Mouse (Mus musculus): ENCODE data around the gene Samsn1. TPM values are rescaled to one million over a fixed set of nuclear protein-coding genes. Genes with fewer than 3 reads are reported as not detected.
"Not testable (repeated sequence)": the region's sequence is repeated elsewhere in the genome, so short reads cannot be mapped to it uniquely, and the experiment has no call there.

Samsn1 gene
- polyA plus RNA-seq, 1 experiment from 2014 or later = 0.98 TPM

DNA sequence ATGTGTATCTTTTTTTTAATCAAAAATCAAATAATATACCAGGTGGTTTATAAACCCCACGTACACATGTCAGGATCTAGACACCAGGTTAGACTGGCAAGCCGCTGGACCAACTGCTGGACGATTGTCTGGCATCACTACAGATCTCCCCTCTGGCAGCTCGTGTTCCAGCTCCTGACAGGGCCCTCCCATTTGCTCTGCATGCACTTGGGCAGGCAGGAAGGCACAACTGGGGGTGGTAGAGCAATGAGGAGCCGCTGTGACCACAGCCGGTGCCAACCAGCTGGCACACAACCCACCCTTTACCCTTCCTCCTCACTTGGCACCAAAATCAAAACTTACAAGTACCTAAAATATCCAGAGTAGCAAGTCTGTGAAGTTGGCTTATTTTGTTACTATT is 156.6 kb downstream of the Samsn1 start:
- Histone ChIP-seq H3K4me1 (replicated peaks) (no peaks in the 10 kb centered on the region), H3K9ac (replicated peaks) (no peak overlapping the region)
- 83% methylated on average over 6 of the region's 6 CpGs for WGBS

DNA sequence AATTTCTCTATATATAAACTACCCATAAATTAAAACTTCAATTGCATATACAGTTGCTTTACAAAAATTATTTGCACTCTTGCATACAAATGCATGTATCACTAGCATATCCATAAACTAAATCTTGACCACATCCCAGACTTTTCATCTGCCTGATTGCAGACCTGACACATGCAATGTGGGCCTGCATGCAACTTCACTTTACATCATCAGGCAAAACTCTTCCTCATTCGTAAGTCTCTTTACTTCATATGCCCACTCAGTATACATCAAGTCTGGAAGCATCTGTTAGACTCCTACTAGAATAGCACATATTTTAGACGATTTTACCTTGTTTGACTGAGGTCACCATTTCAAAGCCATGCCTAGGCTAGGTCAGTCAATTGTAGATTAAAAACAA is 157.4 kb downstream of the Samsn1 start:
- WGBS = 80% methylated on average over 2 of the region's 2 CpGs
- Histone ChIP-seq H3K27ac (no peak overlapping the region), H3K36me3 (no peaks in the 10 kb centered on the region), H3K4me2 (replicated peaks) (no peak overlapping the region), H3K4me1 (replicated peaks) (no peaks in the 10 kb centered on the region), H3K4me3 (replicated peaks) (no peak overlapping the region), H3K9ac (replicated peaks) (no peak overlapping the region), H3K9me3 (no peaks in the 10 kb centered on the region), H3K27me3 (no peaks in the 10 kb centered on the region)
- ATAC-seq = no peak

More for the DNA sequence above, 156.6 kb downstream of the Samsn1 start:
- H3K36me3 ChIP-seq = no peaks in the 10 kb centered on the region
- no peaks in the 10 kb centered on the region for H3K27me3 ChIP-seq
- no peak overlapping the region for H3K4me2 ChIP-seq (replicated peaks)
- H3K4me3 ChIP-seq (replicated peaks) = no peak overlapping the region
- no peak for ATAC-seq
- no peaks in the 10 kb centered on the region for H3K9me3 ChIP-seq
- H3K27ac ChIP-seq = no peak overlapping the region

DNA sequence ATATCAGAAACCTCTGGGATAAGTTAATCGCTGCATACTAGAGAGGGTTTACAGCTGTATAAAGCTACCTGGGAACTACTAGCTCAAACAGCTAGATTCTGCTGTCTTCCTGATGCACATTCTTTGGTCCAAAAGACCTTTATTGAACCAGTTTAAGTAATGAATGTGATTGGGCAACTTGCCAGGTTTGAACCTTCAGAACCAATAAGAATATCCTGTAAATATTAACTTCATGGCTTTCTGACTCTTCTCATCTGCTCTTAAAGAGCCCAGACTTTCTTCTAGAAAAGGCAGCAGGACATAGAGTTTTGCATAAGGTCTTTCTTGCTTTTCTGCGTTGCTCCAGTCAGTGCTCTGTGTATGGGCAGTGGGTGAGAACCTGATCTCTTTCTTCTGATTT is 165.7 kb downstream of the Samsn1 start:
- Histone ChIP-seq H3K9me3 (no peaks in the 10 kb centered on the region), H3K27me3 (no peaks in the 10 kb centered on the region), H3K4me1 (replicated peaks) (no peaks in the 10 kb centered on the region), H3K27ac (no peak overlapping the region), H3K9ac (replicated peaks) (no peak overlapping the region), H3K36me3 (no peaks in the 10 kb centered on the region), H3K4me3 (replicated peaks) (no peak overlapping the region), H3K4me2 (replicated peaks) (no peak overlapping the region)
- WGBS = 72% methylated on average over 2 of the region's 2 CpGs
- ATAC-seq = no peak

DNA sequence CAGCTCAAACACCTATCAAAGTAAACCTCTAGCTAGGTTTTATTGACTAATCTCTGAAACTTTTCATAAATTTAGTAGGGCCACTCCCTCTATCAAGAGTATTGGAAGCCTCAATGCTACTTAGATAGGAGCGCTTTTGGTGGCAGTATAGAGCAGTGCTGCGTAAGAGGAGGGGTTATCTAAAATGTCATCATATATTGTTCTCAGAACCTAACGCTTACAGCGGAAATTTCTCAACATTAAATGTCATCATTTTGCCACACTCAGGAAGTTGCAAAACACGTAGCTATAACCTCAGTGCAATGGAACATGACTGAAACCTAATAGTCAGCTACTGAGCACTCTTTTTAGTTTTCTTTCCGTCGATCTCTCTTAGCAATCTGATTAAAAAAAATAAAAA is 166.7 kb downstream of the Samsn1 start:
- no peak for ATAC-seq
- Histone ChIP-seq H3K27me3 (no peaks in the 10 kb centered on the region), H3K4me3 (replicated peaks) (no peak overlapping the region), H3K27ac (no peak overlapping the region), H3K9me3 (no peaks in the 10 kb centered on the region), H3K4me1 (replicated peaks) (no peaks in the 10 kb centered on the region), H3K4me2 (replicated peaks) (no peak overlapping the region), H3K9ac (replicated peaks) (no peak overlapping the region), H3K36me3 (no peaks in the 10 kb centered on the region)
- WGBS = 93% methylated on average over 7 of the region's 7 CpGs

DNA sequence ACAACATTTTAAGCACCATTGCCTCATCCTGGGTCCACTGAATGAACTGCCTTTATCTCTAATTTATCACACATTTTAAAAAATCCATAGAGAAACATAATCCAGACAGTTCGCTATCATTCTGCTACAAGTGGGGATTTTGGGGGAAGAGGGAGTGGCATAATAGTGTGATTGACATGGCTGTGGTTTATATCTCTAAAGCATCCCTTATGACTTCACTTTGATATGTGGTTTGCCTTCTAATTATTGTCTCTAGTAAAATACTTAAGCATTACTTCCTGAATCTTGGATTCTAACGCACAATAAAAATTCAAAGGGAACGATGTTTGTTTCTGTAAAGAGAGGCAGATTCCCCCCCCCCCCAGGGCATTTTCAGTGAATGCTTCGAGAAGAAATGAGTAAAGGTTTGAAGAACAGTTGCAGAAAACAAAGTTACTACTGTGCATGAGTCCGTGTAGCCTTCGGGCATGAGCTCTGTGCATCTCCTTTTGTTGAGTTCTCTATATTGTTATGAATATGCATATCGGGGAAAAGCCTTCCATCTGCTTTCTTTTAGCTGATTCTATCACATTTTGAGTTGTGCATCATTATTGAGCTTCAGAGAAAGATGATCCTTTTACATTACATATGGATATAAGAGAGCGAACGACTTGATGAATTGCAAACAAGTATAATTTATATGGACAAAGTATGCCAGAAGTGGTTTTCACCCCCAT is 168.4 kb downstream of the Samsn1 start:
- WGBS = 89% methylated on average over 9 of the region's 9 CpGs
- Histone ChIP-seq H3K27ac (no peak overlapping the region), H3K9ac (replicated peaks) (no peak overlapping the region), H3K4me3 (replicated peaks) (no peak overlapping the region), H3K9me3 (no peaks in the 10 kb centered on the region), H3K36me3 (no peaks in the 10 kb centered on the region), H3K4me2 (replicated peaks) (no peak overlapping the region), H3K4me1 (replicated peaks) (no peaks in the 10 kb centered on the region), H3K27me3 (no peaks in the 10 kb centered on the region)
- ATAC-seq = no peak

DNA sequence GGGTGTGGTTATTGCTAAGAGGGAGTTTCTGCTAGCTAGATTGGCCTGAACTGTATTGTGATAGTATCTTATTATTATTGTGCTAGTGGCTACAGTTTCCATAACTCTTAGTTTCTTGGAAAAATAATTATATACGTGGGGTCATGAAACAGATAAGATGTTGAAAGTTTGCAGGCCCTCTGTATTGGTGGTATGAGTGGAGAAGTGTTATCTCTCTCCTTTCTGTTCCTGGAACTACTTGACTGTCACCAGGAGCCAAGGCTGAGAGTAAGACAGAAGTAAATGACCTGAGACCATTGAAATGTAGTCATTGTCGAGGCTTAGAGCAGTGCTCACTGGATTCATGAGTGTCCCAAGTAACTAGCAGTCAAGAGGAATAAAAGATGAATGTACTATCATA is 169.6 kb downstream of the Samsn1 start:
- WGBS = 70% methylated on average over 2 of the region's 2 CpGs
- Histone ChIP-seq H3K9ac (replicated peaks) (no peak overlapping the region), H3K27me3 (no peaks in the 10 kb centered on the region), H3K36me3 (no peaks in the 10 kb centered on the region), H3K4me3 (replicated peaks) (no peak overlapping the region), H3K27ac (no peak overlapping the region), H3K4me1 (replicated peaks) (no peaks in the 10 kb centered on the region), H3K9me3 (no peaks in the 10 kb centered on the region), H3K4me2 (replicated peaks) (no peak overlapping the region)
- no peak for ATAC-seq

DNA sequence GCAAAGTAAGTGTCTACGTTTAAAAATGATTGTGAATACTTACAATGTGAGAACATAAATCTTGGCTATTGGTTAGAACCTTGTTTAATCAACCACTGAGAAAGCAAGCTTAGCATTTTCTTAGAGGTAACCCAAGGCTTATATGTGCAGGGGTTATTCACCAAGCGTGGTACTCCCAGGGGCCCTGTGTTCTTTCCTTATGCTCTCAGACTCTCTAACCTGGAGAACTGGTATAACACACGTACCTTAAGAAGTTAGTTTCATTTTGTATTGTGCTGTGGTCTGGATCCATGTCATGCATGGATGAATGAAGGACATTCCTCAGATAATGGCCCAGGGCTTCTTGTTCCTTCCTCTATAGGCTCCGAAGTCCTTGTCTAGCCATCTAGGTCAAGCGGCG is 173.0 kb downstream of the Samsn1 start:
- Histone ChIP-seq H3K4me1 (replicated peaks) (no peaks in the 10 kb centered on the region), H3K9me3 (no peaks in the 10 kb centered on the region), H3K27me3 (no peaks in the 10 kb centered on the region), H3K27ac (no peak overlapping the region), H3K4me2 (replicated peaks) (no peak overlapping the region), H3K4me3 (replicated peaks) (no peak overlapping the region), H3K36me3 (no peaks in the 10 kb centered on the region), H3K9ac (replicated peaks) (no peak overlapping the region)
- ATAC-seq = no peak
- WGBS = 91% methylated on average over 6 of the region's 6 CpGs

DNA sequence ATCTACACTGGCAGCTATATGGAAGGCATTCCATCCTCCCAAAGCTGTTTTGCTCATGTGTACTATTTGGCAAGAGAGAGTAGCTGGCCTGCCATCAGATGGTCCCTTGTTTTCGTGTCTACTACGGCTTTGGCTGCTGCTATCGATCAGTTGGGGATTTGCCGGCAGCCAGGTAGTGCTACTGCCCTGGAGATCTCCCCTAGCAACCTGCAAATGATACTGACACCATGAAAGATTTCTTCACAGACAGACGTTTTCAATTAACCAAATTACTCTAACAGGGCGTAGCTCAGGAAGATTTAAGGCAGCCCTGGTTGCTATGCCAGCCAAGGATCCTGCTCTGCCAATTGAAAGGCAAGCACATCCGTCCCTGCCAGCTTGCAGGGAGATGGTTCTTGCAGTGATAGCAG is 178.4 kb downstream of the Samsn1 start:
- no peak overlapping the region for H3K27ac ChIP-seq
- H3K9me3 ChIP-seq = no peaks in the 10 kb centered on the region
- H3K36me3 ChIP-seq = no peaks in the 10 kb centered on the region
- no peak overlapping the region for H3K9ac ChIP-seq (replicated peaks)
- H3K27me3 ChIP-seq = no peaks in the 10 kb centered on the region
- H3K4me2 ChIP-seq (replicated peaks) = no peak overlapping the region
- no peaks in the 10 kb centered on the region for H3K4me1 ChIP-seq (replicated peaks)
- H3K4me3 ChIP-seq (replicated peaks) = no peak overlapping the region
- no peak for ATAC-seq
- WGBS = 81% methylated on average over 7 of the region's 7 CpGs

DNA sequence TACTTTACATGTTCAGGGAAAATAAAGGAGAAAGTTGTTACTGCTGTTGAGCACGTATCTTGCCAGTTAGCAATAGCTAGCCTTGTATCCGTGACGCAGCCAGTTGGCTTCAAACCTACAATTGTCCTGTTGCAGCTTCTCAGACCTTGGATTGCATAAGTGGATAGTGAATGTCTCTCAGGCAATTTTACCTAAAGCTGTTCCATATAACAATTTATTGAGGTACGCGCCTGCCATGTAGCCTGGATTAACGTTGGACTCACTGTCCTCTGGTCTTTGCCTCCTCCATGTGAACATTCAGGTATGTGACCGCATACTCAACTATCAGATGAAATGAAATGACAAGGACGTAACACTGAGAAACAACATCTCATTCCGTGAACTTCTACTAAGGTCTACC is 179.1 kb downstream of the Samsn1 start:
- H3K27me3 ChIP-seq = no peaks in the 10 kb centered on the region
- WGBS = 95% methylated on average over 9 of the region's 9 CpGs
- H3K9me3 ChIP-seq = no peaks in the 10 kb centered on the region

DNA sequence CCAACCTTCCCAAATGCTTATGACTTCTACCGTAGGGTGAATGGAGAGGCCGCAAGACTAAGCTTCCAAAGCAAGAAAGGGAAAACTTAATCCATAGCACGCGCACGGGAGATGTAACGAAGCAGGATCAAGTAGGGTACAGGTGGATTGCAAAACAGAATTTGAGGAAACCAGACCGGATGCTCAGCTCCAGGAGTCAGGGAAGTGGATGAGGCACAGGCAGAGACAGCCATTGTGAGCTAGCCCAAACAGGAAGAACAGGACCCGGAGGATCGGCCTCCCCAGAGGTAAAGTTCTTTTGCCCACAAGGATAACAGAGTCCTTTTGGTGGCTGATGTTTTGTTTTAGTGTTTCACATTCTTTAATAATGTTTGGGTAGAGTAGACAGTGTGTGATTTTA is 179.5 kb downstream of the Samsn1 start:
- Histone ChIP-seq H3K27me3 (no peaks in the 10 kb centered on the region), H3K36me3 (no peaks in the 10 kb centered on the region), H3K27ac (no peak overlapping the region), H3K4me3 (replicated peaks) (no peak overlapping the region), H3K4me2 (replicated peaks) (no peak overlapping the region), H3K9me3 (no peaks in the 10 kb centered on the region), H3K4me1 (replicated peaks) (no peaks in the 10 kb centered on the region), H3K9ac (replicated peaks) (no peak overlapping the region)
- whole genome bisulfite sequencing = 93% methylated on average over 9 of the region's 9 CpGs
- no peak for ATAC-seq

More for the DNA sequence above, 179.1 kb downstream of the Samsn1 start:
- Histone ChIP-seq H3K4me1 (replicated peaks) (no peaks in the 10 kb centered on the region), H3K9ac (replicated peaks) (no peak overlapping the region), H3K27ac (no peak overlapping the region), H3K36me3 (no peaks in the 10 kb centered on the region), H3K4me2 (replicated peaks) (no peak overlapping the region), H3K4me3 (replicated peaks) (no peak overlapping the region)
- no peak for ATAC-seq

DNA sequence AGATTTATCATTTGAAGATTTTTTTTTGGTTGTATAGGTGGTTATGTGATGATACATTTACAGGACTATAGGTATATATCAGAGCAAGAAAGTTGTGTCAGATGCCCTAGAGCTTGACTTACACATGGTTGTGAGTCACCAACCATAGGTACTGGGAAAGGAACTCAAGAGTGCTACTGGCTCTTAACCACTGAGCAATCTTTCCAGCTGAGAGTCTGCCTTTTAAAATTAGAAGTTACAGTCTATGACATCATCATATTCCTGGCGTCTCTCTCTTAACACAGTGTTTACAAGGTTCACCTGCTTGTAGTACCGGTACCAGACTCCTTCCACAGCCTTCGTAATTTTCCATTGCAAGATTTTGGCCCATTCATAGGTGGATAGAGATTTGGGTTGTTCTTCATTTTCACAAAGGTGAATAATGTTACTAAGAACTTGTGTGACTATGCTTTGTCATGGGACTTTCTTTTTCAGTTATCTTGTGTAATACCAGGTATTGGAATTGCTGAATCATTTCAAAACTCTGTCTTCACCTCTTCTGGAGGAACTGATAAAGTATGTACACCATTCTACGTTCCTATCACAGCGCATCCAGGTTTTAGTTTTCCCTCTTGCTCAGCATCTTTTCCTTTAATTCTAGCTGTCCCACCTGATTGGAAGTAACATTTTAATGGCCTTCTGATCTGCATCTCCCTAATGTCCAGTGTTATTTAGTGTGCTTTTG is 184.2 kb downstream of the Samsn1 start:
- no peaks in the 10 kb centered on the region for H3K4me1 ChIP-seq (replicated peaks)
- no peak overlapping the region for H3K9ac ChIP-seq (replicated peaks)
- H3K27me3 ChIP-seq = no peaks in the 10 kb centered on the region
- H3K36me3 ChIP-seq = no peaks in the 10 kb centered on the region
- H3K9me3 ChIP-seq = no peaks in the 10 kb centered on the region
- no peak for ATAC-seq
- no peak overlapping the region for H3K4me2 ChIP-seq (replicated peaks)
- H3K27ac ChIP-seq = no peak overlapping the region
- no peak overlapping the region for H3K4me3 ChIP-seq (replicated peaks)
- WGBS = 93% methylated on average over 5 of the region's 5 CpGs

DNA sequence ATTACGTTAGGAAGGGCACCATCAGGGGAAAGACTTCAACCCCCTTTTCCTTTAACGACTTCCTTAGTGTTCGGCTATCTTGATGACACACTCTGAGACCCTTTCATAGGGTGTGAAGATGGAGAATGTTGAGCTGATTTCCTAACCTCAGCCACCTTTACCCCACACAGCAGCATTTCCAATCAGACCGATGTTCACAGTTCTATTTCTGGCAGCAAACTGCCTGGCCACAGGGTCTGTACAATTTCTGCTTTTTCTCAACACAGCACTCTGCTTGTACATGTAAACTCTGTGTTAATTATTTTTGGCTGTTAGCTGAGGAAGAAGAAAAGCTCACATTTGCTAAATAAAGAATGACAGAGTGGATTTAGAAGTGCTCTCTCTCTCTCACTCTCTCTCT is 190.7 kb downstream of the Samsn1 start:
- Histone ChIP-seq H3K9me3 (no peaks in the 10 kb centered on the region), H3K4me3 (replicated peaks) (no peak overlapping the region), H3K4me2 (replicated peaks) (no peak overlapping the region), H3K9ac (replicated peaks) (no peak overlapping the region), H3K27ac (no peak overlapping the region), H3K27me3 (no peaks in the 10 kb centered on the region), H3K4me1 (replicated peaks) (no peaks in the 10 kb centered on the region), H3K36me3 (no peaks in the 10 kb centered on the region)
- 90% methylated on average over 4 of the region's 4 CpGs for WGBS
- ATAC-seq = no peak

DNA sequence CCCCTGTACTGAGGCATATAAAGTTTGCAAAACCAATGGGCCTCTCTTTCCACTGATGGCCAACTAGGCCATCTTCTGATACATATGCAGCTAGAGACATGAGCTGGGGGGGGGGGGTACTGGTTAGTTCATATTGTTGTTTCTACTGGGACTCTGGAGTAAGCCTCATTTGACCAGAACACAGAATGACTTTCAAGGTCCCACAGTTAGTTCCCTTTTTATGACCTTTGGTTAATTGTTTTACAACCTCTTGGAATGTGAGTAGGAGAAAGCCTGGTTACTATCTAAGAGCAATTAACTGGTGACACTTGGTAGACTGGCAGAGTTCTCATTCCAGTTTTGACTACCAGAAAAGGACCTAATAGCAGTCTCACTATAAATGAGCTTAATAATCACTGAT is 195.1 kb downstream of the Samsn1 start:
- H3K27ac ChIP-seq; H3K4me1 ChIP-seq (replicated peaks); H3K4me3 ChIP-seq (replicated peaks); H3K9me3 ChIP-seq; H3K27me3 ChIP-seq; H3K9ac ChIP-seq (replicated peaks); H3K4me2 ChIP-seq (replicated peaks); ATAC-seq; H3K36me3 ChIP-seq: not testable (repeated sequence)
